Mouse (Mus musculus) forebrain, embryonic 10.5 days (tissue): ENCODE data around the gene Cnfn. TPM values are rescaled to one million over a fixed set of nuclear protein-coding genes. Genes with fewer than 3 reads are reported as not detected.
"Not testable (repeated sequence)": the region's sequence is repeated elsewhere in the genome, so short reads cannot be mapped to it uniquely, and the experiment has no call there.

ENCODE experiments used
- DNase-seq: peaks from one replicate; pipeline ENCODE4 v3.0.0-alpha.2; 2017; ENCODE audit warnings: low spot score; ENCODE audit errors: extremely low spot score
- H3K27ac ChIP-seq: fragments of 300-500 bp; sonication (generic); 2 replicates; pipeline ENCODE4 v1.5.1; 2016; ENCODE audit warnings: mild to moderate bottlenecking
- H3K27me3 ChIP-seq: fragments of 300-500 bp; sonication (generic); 2 replicates; pipeline ENCODE4 v1.6.1; 2016; ENCODE audit warnings: mild to moderate bottlenecking; ENCODE audit not compliant: poor library complexity, severe bottlenecking
- H3K36me3 ChIP-seq: fragments of 300-500 bp; sonication (generic); replicated peaks from 2 replicates; pipeline ENCODE4 v1.6.1; 2016; ENCODE audit warnings: mild to moderate bottlenecking, moderate library complexity
- H3K4me1 ChIP-seq: fragments of 300-500 bp; sonication (generic); 2 replicates; pipeline ENCODE4 v1.6.1; 2016
- H3K4me3 ChIP-seq: fragments of 300-500 bp; sonication (generic); 2 replicates; pipeline ENCODE4 v1.5.1; 2016; ENCODE audit warnings: mild to moderate bottlenecking, moderate library complexity
- H3K9me3 ChIP-seq: fragments of 300-500 bp; sonication (generic); 2 replicates; pipeline ENCODE4 v1.6.1; 2016; ENCODE audit warnings: mild to moderate bottlenecking, moderate library complexity
- WGBS: fragments of 180-500 bp; shearing (Covaris S2); methylation state at CpG from one replicate; pipeline ENCODE4 v1.1.7; 2016; 5-methylcytosine and 5-hydroxymethylcytosine counted together
- polyA plus RNA-seq: library from polyadenylated mRNA; unstranded; fragments of >200 nt; fragmentation: Nextera tagmentation; extraction: Ambion mirVana; gene quantifications from 2 replicates; pipeline ENCODE4 v1.2.1, GENCODE M21; 2016

Cnfn gene
- not detected in 2 replicates for polyA plus RNA-seq

DNA sequence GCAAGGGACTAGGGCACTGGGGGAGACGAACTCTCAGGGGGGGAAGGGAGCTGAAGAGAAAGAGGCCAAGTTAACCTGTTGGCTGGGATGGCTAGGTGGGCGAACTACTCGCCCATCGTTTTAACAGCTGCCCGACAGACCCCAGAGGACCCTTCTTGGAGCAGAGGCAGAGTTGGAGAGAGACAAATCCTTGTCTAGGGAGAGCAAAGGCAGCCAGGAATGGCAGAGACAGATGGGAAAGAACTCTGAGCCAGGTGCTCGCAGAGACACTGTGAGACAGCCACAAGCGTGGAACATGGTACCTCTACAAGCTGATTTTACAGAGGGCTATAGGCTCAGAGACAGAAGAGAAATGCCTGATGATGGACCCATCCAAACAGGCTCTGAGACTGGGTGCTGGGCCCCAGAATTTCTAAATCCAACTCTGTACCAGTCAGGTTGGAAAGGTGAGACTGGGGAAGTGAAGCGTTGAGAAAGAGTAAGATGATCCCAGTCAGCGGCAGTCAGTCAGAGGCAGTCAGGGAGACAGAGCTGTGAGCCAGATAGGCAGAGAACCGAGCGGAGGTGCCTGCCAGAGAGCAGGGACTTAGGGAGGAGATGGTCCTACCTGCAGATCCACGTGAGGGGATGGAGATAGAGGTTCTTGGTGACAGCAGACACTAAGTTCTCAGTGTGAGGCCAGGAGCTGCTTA is at the start of gene Cnfn:
Gene Cnfn (minus strand): TSS at position 667 of the 692 bp plus-strand sequence.
- WGBS, result 51% methylated on average over 12 of the region's 12 CpGs
- Histone ChIP-seq H3K27ac (no peak within 1 kb of the TSS), H3K27me3 (peaks cover 65% of the 10 kb centered on the region), H3K36me3 (peaks cover 6% of the 10 kb centered on the region), H3K4me1 (peaks cover 30% of the 10 kb centered on the region), H3K9me3 (no peaks in the 10 kb centered on the region), H3K4me3 (no peak within 1 kb of the TSS)
- DNase-seq, result no peak

GRCm38 (mm10) chr7:25417597-25417996 is 48.1 kb upstream of the Cnfn start:
- Histone ChIP-seq H3K27me3 (peaks cover 12% of the 10 kb centered on the region), H3K27ac (no peak overlapping the region), H3K4me1 (peaks cover 6% of the 10 kb centered on the region), H3K36me3 (no peaks in the 10 kb centered on the region), H3K9me3 (no peaks in the 10 kb centered on the region), H3K4me3 (no peak overlapping the region)
- no peak for DNase-seq
- WGBS, result 68% methylated on average over 1 of the region's 1 CpGs

GRCm38 (mm10) chr7:25412833-25413441 is 43.4 kb upstream of the Cnfn start, which contains the start of gene Cxcl17:
Gene Cxcl17, minus strand, starts transcription at chr7:25412886.
- Histone ChIP-seq H3K4me1 (peaks cover 6% of the 10 kb centered on the region), H3K27ac (no peak within 1 kb of the TSS), H3K27me3 (no peaks in the 10 kb centered on the region), H3K36me3 (no peaks in the 10 kb centered on the region), H3K4me3 (no peak within 1 kb of the TSS), H3K9me3 (no peaks in the 10 kb centered on the region)
- DNase-seq, result no peak
- WGBS, result 58% methylated on average over 7 of the region's 7 CpGs

DNA sequence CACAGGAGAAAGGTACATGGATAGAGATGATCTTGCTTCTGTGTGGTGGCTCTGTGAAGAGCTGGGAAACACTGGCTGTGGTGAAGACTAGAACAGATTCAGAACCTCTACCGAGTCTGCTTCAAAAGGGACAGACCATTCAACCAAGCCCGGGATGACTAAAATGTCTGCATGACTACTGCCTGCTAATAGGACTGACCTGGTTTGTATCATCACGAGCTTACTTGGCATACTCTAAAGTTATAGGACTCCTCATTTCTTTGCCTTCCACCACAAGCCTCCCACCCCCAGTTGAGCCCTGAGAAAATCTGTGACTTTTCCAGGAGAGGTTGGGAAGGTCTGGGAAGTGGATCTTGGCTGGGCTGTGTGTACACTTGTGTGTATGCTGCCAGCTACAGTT is 42.3 kb upstream of the Cnfn start:
- DNase-seq, result no peak
- peaks cover 6% of the 10 kb centered on the region for H3K4me1 ChIP-seq
- no peak overlapping the region for H3K27ac ChIP-seq
- H3K4me3 ChIP-seq, result no peak overlapping the region
- no peaks in the 10 kb centered on the region for H3K36me3 ChIP-seq
- H3K27me3 ChIP-seq, result no peaks in the 10 kb centered on the region
- 91% methylated on average over 3 of the region's 3 CpGs for WGBS
- no peaks in the 10 kb centered on the region for H3K9me3 ChIP-seq

DNA sequence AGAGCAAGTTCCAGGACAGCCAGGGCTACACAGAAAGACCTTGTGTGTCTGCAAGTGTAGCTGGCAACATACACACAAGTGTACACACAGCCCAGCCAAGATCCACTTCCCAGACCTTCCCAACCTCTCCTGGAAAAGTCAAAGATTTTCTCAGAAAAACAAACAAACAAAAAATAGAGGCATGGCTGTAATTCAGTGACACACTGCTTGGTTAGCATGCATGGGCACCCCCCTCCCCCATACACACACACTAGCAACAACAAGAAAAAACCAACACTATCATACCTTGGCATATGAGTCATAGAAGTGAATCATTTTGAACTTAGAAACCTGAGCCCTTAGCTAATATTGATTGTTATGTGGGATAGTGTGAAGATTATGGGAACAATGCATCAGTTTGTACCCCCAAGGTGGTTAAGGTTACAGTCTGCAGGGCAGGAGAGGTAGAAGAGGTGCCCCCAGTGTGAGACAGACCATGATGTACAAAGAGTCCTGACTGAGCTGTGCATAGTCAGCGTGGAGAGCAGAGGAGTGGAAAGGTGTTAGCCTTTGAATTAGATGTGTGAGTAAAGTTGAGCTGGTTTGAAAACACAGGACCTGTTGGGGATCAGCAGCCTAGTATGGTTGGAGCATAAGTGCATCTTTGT is 41.6 kb upstream of the Cnfn start:
- WGBS, result 78% methylated on average over 1 of the region's 1 CpGs
- Histone ChIP-seq H3K36me3 (no peaks in the 10 kb centered on the region), H3K4me1 (peaks cover 6% of the 10 kb centered on the region), H3K4me3 (no peak overlapping the region), H3K27me3 (no peaks in the 10 kb centered on the region), H3K27ac (no peak overlapping the region), H3K9me3 (no peaks in the 10 kb centered on the region)
- DNase-seq, result no peak

GRCm38 (mm10) chr7:25409114-25409760 is 39.7 kb upstream of the Cnfn start:
- DNase-seq, result no peak
- no peaks in the 10 kb centered on the region for H3K9me3 ChIP-seq
- H3K27ac ChIP-seq, result no peak overlapping the region
- no peak overlapping the region for H3K4me3 ChIP-seq
- 46% methylated on average over 4 of the region's 4 CpGs for WGBS
- peaks cover 6% of the 10 kb centered on the region for H3K4me1 ChIP-seq
- H3K36me3 ChIP-seq, result no peaks in the 10 kb centered on the region
- no peaks in the 10 kb centered on the region for H3K27me3 ChIP-seq

DNA sequence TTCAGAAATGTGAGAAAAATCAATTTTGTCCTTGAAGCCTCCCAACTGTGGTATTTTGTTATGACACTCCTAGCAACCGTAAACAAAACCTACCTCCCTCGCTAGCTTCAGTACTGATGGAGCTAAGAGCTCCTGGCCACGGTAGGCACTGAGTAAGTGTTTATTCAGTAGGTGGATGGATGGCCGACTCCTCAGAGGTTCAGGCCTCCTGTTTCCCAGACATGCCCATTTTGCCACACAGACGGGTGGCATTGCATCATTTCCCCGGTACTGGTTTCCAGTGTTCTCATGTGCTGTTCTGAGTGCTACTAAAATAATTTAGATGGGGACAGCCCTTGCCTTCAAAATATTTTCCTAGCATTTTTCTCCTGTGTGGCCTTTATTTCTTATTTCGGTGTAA is 36.9 kb upstream of the Cnfn start:
- no peak overlapping the region for H3K27ac ChIP-seq
- peaks cover 13% of the 10 kb centered on the region for H3K4me1 ChIP-seq
- no peak overlapping the region for H3K4me3 ChIP-seq
- 90% methylated on average over 7 of the region's 7 CpGs for WGBS
- H3K36me3 ChIP-seq, result no peaks in the 10 kb centered on the region
- no peaks in the 10 kb centered on the region for H3K9me3 ChIP-seq
- no peaks in the 10 kb centered on the region for H3K27me3 ChIP-seq
- DNase-seq, result no peak

DNA sequence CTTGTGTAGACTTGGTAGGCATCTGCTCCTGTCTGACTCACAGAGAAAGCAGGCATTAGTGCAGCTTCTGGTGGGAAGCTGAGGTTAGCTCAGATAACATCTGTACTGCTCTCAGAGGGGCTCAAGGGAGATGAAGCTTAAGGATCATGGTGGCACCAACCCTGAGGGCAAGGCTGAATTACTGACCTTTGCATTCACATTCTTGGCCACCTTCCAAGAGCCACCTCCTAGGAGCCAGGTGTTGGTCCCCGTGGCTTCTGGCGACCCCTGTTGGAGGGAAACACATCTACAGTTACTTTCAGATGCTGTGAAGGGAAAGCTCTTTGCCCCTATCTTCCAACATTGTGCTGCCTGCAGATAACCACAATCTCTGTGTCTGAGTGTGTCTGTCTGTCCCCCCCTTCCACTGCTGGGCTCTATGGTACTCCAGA is 33.2 kb upstream of the Cnfn start:
- Histone ChIP-seq H3K9me3 (no peaks in the 10 kb centered on the region), H3K36me3 (no peaks in the 10 kb centered on the region), H3K27ac (peak overlapping the region; percentile 51; the same call in 1 of the 2 replicates), H3K4me1 (peaks cover 13% of the 10 kb centered on the region), H3K4me3 (no peak overlapping the region), H3K27me3 (peaks cover 4% of the 10 kb centered on the region; the same call in 1 of the 2 replicates)
- DNase-seq, result peak; percentile 55
- WGBS, result 5% methylated on average over 2 of the region's 2 CpGs

- 18% methylated on average over 5 of the region's 5 CpGs for WGBS
- DNase-seq, result no peak
- H3K27ac ChIP-seq, result peak overlapping the region; percentile 51
These were observed 32.5 kb upstream of the Cnfn start for GRCm38 (mm10) chr7:25401986-25402385.

DNA sequence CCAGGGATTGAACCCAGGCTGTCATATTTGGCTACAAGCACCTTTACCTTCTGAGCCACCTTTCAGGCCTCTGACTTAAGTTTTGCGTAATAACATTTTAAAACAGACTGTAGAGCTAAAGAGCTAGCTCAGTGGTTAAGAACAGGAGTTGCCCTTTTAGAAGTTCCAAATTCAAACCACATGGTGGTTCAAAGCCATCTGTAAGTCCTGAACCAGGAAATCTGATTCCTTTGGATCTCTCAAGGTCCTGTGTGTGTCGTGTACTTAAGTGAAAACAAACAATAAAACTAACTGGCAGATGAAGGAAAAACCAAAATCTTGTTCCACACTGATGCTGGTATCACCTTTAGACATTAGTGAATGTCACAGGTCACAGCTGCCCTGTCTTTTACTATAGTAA is 32.0 kb upstream of the Cnfn start:
- no peak for DNase-seq
- Histone ChIP-seq H3K36me3 (no peaks in the 10 kb centered on the region), H3K27ac (no peak overlapping the region), H3K4me1 (peaks cover 16% of the 10 kb centered on the region), H3K9me3 (no peaks in the 10 kb centered on the region; the same call in 1 of the 2 replicates), H3K27me3 (peaks cover 10% of the 10 kb centered on the region; the same call in 1 of the 2 replicates), H3K4me3 (no peak overlapping the region)
- 56% methylated on average over 2 of the region's 2 CpGs for WGBS

More at GRCm38 (mm10) chr7:25401986-25402385, 32.5 kb upstream of the Cnfn start:
- Histone ChIP-seq H3K27me3 (peaks cover 5% of the 10 kb centered on the region; the same call in 1 of the 2 replicates), H3K4me1 (peaks cover 13% of the 10 kb centered on the region), H3K36me3 (no peaks in the 10 kb centered on the region), H3K9me3 (no peaks in the 10 kb centered on the region), H3K4me3 (no peak overlapping the region)

GRCm38 (mm10) chr7:25399028-25399427 is 29.5 kb upstream of the Cnfn start:
- not testable (repeated sequence) for H3K27ac ChIP-seq, H3K36me3 ChIP-seq, DNase-seq, H3K4me3 ChIP-seq, H3K9me3 ChIP-seq
- peaks cover 21% of the 10 kb centered on the region for H3K27me3 ChIP-seq
- peaks cover 35% of the 10 kb centered on the region for H3K4me1 ChIP-seq

GRCm38 (mm10) chr7:25398610-25399009 is 29.1 kb upstream of the Cnfn start, which contains the start of gene Lipe:
Gene Lipe, minus strand, starts transcription at chr7:25398710.
- no peak for DNase-seq
- Histone ChIP-seq H3K4me1 (peaks cover 40% of the 10 kb centered on the region), H3K27ac (no peak within 1 kb of the TSS), H3K9me3 (no peaks in the 10 kb centered on the region; the same call in 1 of the 2 replicates), H3K4me3 (no peak within 1 kb of the TSS), H3K27me3 (peaks cover 25% of the 10 kb centered on the region), H3K36me3 (no peaks in the 10 kb centered on the region)
- WGBS, result 92% methylated on average over 1 of the region's 1 CpGs
